Mouse (Mus musculus) MEL (cell line): ENCODE data around the gene Vwa3b. TPM values are rescaled to one million over a fixed set of nuclear protein-coding genes. Genes with fewer than 3 reads are reported as not detected.

ENCODE experiments used
- DNase-seq: peaks from one replicate; pipeline ENCODE4 v3.0.0; 2011; ENCODE audit warnings: low read depth, low spot score
- H3K27ac ChIP-seq: 2 replicates; pipeline ENCODE4 v1.5.1; 2012; ENCODE audit warnings: low read depth, mild to moderate bottlenecking, control low read depth, low read length, moderate library complexity; ENCODE audit not compliant: control insufficient read depth
- H3K27me3 ChIP-seq, 2 experiments: fragments of 150-350 bp in 1 of 2; sonication (generic) in 1 of 2; 2 replicates each; pipeline ENCODE4 v1.6.1; 2012; ENCODE audit warnings: low read length in 2 of 2, mild to moderate bottlenecking in 2 of 2, improper control_type of control experiment in 1 of 2, moderate library complexity in 1 of 2; ENCODE audit not compliant: insufficient read depth in 2 of 2, control insufficient read depth in 1 of 2
- H3K36me3 ChIP-seq, 2 experiments: 2 replicates each; pipeline ENCODE4 v1.6.1; 2012 to 2014; ENCODE audit warnings: low read length in 2 of 2, improper control_type of control experiment in 1 of 2, inconsistent platforms in 1 of 2, mild to moderate bottlenecking in 1 of 2; ENCODE audit not compliant: insufficient read depth in 2 of 2, control insufficient read depth in 1 of 2
- H3K4me1 ChIP-seq, 2 experiments: fragments of 150-350 bp in 1 of 2; sonication (generic) in 1 of 2; 2 replicates each; pipeline ENCODE4 v1.6.1; 2012; ENCODE audit warnings: low read length in 2 of 2, improper control_type of control experiment in 1 of 2, mild to moderate bottlenecking in 1 of 2; ENCODE audit not compliant: insufficient read depth in 2 of 2, control insufficient read depth in 1 of 2
- H3K4me3 ChIP-seq, 2 experiments: fragments of 150-350 bp in 1 of 2; sonication (generic) in 1 of 2; 2 replicates each; pipeline ENCODE4 v1.5.1; 2012; ENCODE audit warnings: low read depth in 2 of 2, low read length in 2 of 2, mild to moderate bottlenecking in 2 of 2, moderate library complexity in 2 of 2, control low read depth in 1 of 2, improper control_type of control experiment in 1 of 2; ENCODE audit not compliant: control insufficient read depth in 1 of 2, insufficient read depth in 1 of 2
- H3K79me2 ChIP-seq: 2 replicates; pipeline ENCODE4 v1.6.1; 2012; ENCODE audit warnings: mild to moderate bottlenecking, low read length, moderate library complexity; ENCODE audit not compliant: control insufficient read depth, poor library complexity, insufficient read depth
- H3K9ac ChIP-seq: 2 replicates; pipeline ENCODE4 v1.6.1; 2012; ENCODE audit warnings: low read depth, mild to moderate bottlenecking, control low read depth, low read length, moderate library complexity; ENCODE audit not compliant: control insufficient read depth, poor library complexity, severe bottlenecking
- H3K9me3 ChIP-seq: fragments of 150-350 bp; sonication (generic); replicated peaks from 2 replicates; pipeline ENCODE4 v1.6.1; 2012; ENCODE audit warnings: mild to moderate bottlenecking, low read length, improper control_type of control experiment, moderate library complexity; ENCODE audit not compliant: insufficient read depth
- BHLHE40 ChIP-seq: IDR thresholded peaks from 2 replicates; pipeline ENCODE4 v1.6.1; 2012; ENCODE audit warnings: low read depth, mild to moderate bottlenecking, inconsistent platforms, low read length, improper control_type of control experiment, borderline replicate concordance
- CHD1 ChIP-seq: IDR thresholded peaks from 2 replicates; pipeline ENCODE4 v1.6.1; 2012; ENCODE audit warnings: low read depth, mild to moderate bottlenecking, inconsistent platforms, low read length, improper control_type of control experiment
- CTCF ChIP-seq, 3 experiments: IDR thresholded peaks in 2 of 3; conservative IDR thresholded peaks in 1 of 3; 2 replicates each; pipeline ENCODE4 v1.5.1; 2011 to 2012; ENCODE audit warnings: low read length in 3 of 3, low read depth in 2 of 3, mild to moderate bottlenecking in 2 of 3, improper control_type of control experiment in 1 of 3, inconsistent platforms in 1 of 3, mixed read lengths in 1 of 3, moderate library complexity in 1 of 3; ENCODE audit not compliant: control insufficient read depth in 1 of 3, insufficient read depth in 1 of 3, poor library complexity in 1 of 3, severe bottlenecking in 1 of 3
- ETS1 ChIP-seq: IDR thresholded peaks from 2 replicates; pipeline ENCODE4 v1.6.1; 2012; ENCODE audit warnings: low read depth, mild to moderate bottlenecking, inconsistent platforms, low read length, improper control_type of control experiment, moderate library complexity
- GABPA ChIP-seq: IDR thresholded peaks from 2 replicates; pipeline ENCODE4 v1.6.1; 2012; ENCODE audit warnings: low read depth, mild to moderate bottlenecking, inconsistent platforms, low read length, improper control_type of control experiment, moderate library complexity
- HCFC1 ChIP-seq: IDR thresholded peaks from 2 replicates; pipeline ENCODE4 v1.6.1; 2012; ENCODE audit warnings: low read depth, mild to moderate bottlenecking, inconsistent platforms, low read length, improper control_type of control experiment, moderate library complexity
- JUND ChIP-seq: IDR thresholded peaks from 2 replicates; pipeline ENCODE4 v1.6.1; 2011; ENCODE audit warnings: low read depth, mild to moderate bottlenecking, improper control_type of control experiment, low read length
- KAT2A ChIP-seq: conservative IDR thresholded peaks from 2 replicates; pipeline ENCODE4 v1.6.1; 2012; ENCODE audit warnings: low read depth, low read length, improper control_type of control experiment, inconsistent platforms
- MAX ChIP-seq: IDR thresholded peaks from 2 replicates; pipeline ENCODE4 v1.6.1; 2011; ENCODE audit warnings: low read length, improper control_type of control experiment
- MEF2A ChIP-seq: IDR thresholded peaks from 2 replicates; pipeline ENCODE4 v1.6.1; 2014; ENCODE audit warnings: low read depth, mild to moderate bottlenecking, inconsistent platforms, low read length, improper control_type of control experiment; ENCODE audit not compliant: poor library complexity, insufficient replicate concordance, severe bottlenecking; ENCODE audit errors: extremely low read depth
- MYB ChIP-seq: IDR thresholded peaks from 2 replicates; pipeline ENCODE4 v1.6.1; 2011; ENCODE audit warnings: mild to moderate bottlenecking, low read depth, low read length, improper control_type of control experiment
- POLR2A ChIP-seq, 2 experiments: IDR thresholded peaks; 2 replicates each; pipeline ENCODE4 v1.6.1; 2011 to 2012; ENCODE audit warnings: low read length in 2 of 2, mild to moderate bottlenecking in 2 of 2, control low read depth in 1 of 2, improper control_type of control experiment in 1 of 2, low read depth in 1 of 2, moderate library complexity in 1 of 2; ENCODE audit not compliant: control insufficient read depth in 1 of 2, insufficient read depth in 1 of 2, poor library complexity in 1 of 2
- RAD21 ChIP-seq: IDR thresholded peaks from 2 replicates; pipeline ENCODE4 v1.6.1; 2011; ENCODE audit warnings: mild to moderate bottlenecking, low read depth, low read length, improper control_type of control experiment
- RCOR1 ChIP-seq: IDR thresholded peaks from 2 replicates; pipeline ENCODE4 v1.6.1; 2012; ENCODE audit warnings: low read depth, mild to moderate bottlenecking, inconsistent platforms, low read length, improper control_type of control experiment
- TAL1 ChIP-seq: IDR thresholded peaks from 2 replicates; pipeline ENCODE4 v1.6.1; 2012; ENCODE audit warnings: mild to moderate bottlenecking, inconsistent platforms, low read length, moderate library complexity, mixed read lengths
- TBP ChIP-seq: IDR thresholded peaks from 2 replicates; pipeline ENCODE4 v1.8.0; 2011; ENCODE audit warnings: low read depth, low read length, improper control_type of control experiment
- UBTF ChIP-seq: IDR thresholded peaks from 2 replicates; pipeline ENCODE4 v1.6.1; 2012; ENCODE audit warnings: low read depth, mild to moderate bottlenecking, inconsistent platforms, low read length, improper control_type of control experiment, moderate library complexity, borderline replicate concordance; ENCODE audit not compliant: insufficient read depth
- USF1 ChIP-seq: IDR thresholded peaks from 2 replicates; pipeline ENCODE4 v1.6.1; 2014; ENCODE audit warnings: low read depth, mild to moderate bottlenecking, inconsistent platforms, low read length, improper control_type of control experiment, moderate library complexity
- USF2 ChIP-seq, 2 experiments: IDR thresholded peaks; 2 replicates each; pipeline ENCODE4 v1.6.1; 2011 to 2012; ENCODE audit warnings: improper control_type of control experiment in 2 of 2, low read length in 2 of 2, borderline replicate concordance in 1 of 2, inconsistent platforms in 1 of 2, low read depth in 1 of 2, mild to moderate bottlenecking in 1 of 2; ENCODE audit not compliant: insufficient read depth in 1 of 2
- ZC3H11A ChIP-seq: IDR thresholded peaks from 2 replicates; pipeline ENCODE4 v1.6.1; 2012; ENCODE audit warnings: low read depth, mild to moderate bottlenecking, inconsistent platforms, low read length, improper control_type of control experiment
- ZKSCAN1 ChIP-seq: IDR thresholded peaks from 2 replicates; pipeline ENCODE4 v1.6.1; 2012; ENCODE audit warnings: low read depth, mild to moderate bottlenecking, inconsistent platforms, low read length, improper control_type of control experiment, moderate library complexity
- ZNF384 ChIP-seq: IDR thresholded peaks from 2 replicates; pipeline ENCODE4 v1.6.1; 2012; ENCODE audit warnings: low read depth, mild to moderate bottlenecking, inconsistent platforms, low read length, improper control_type of control experiment
- polyA plus RNA-seq, 2 experiments: library from polyadenylated mRNA; stranded (reverse) in 1 of 2; unstranded in 1 of 2; fragments of >175 nt in 1 of 2; fragments of >200 nt in 1 of 2; gene quantifications; 2 replicates each; pipeline versions ENCODE4 v1.2.1 to v1.2.4; 2012; ENCODE audit warnings: low replicate concordance in 2 of 2, low read depth in 1 of 2; ENCODE audit not compliant: insufficient read length in 2 of 2, insufficient read depth in 1 of 2, missing spikeins in 1 of 2
- total RNA-seq: library from RNA; depleted of rRNA; stranded (reverse); fragments of 300-350 nt; gene quantifications from 2 replicates; pipeline ENCODE4 v1.2.3, GENCODE M21; 2012

Vwa3b gene
- total and polyA plus RNA-seq, 3 experiments: not detected

GRCm38 (mm10) chr1:37101717-37102116 is 75.3 kb downstream of the Vwa3b start:
- no peak overlapping the region for H3K9ac ChIP-seq
- no peaks in the 10 kb centered on the region for H3K4me1 ChIP-seq
- no peaks in the 10 kb centered on the region for H3K27me3 ChIP-seq
- no peaks in the 10 kb centered on the region for H3K9me3 ChIP-seq
- H3K79me2 ChIP-seq: no peaks in the 10 kb centered on the region
- no peak overlapping the region for H3K27ac ChIP-seq
- H3K36me3 ChIP-seq: no peaks in the 10 kb centered on the region
- TF ChIP-seq ZNF384: no peak
- TF ChIP-seq USF2 (IDR thresholded peaks at IDR 0.05; ENCODE audit: borderline replicate concordance in 1 of 2, insufficient read depth in 1 of 2, low read depth in 1 of 2, low read length in 2 of 2): no peak
- no peak for TF ChIP-seq POLR2A (IDR thresholded peaks at IDR 0.05; ENCODE audit: control insufficient read depth in 1 of 2, insufficient read depth in 1 of 2, low read depth in 1 of 2, low read length in 2 of 2, poor library complexity in 1 of 2)
- no peak for TF ChIP-seq CHD1
- no peak for TF ChIP-seq CTCF (IDR thresholded peaks at IDR 0.05 in 2 of 3, conservative IDR thresholded peaks at IDR 0.05 in 1 of 3; ENCODE audit: control insufficient read depth in 1 of 3, insufficient read depth in 1 of 3, low read depth in 2 of 3, low read length in 3 of 3, poor library complexity in 1 of 3, severe bottlenecking in 1 of 3)
- no peak for TF ChIP-seq TAL1
- TF ChIP-seq HCFC1: no peak
- TF ChIP-seq TBP: no peak
- TF ChIP-seq USF1: no peak
- TF ChIP-seq GABPA: no peak
- no peak for TF ChIP-seq MAX
- no peak for TF ChIP-seq KAT2A
- no peak for TF ChIP-seq RAD21
- no peak for TF ChIP-seq MEF2A
- TF ChIP-seq RCOR1: no peak
- TF ChIP-seq UBTF: no peak
- no peak for TF ChIP-seq JUND
- no peak for DNase-seq
- H3K4me3 ChIP-seq: no peak overlapping the region

- no peak overlapping the region for H3K4me3 ChIP-seq
- H3K27me3 ChIP-seq: no peaks in the 10 kb centered on the region
- H3K27ac ChIP-seq: no peak overlapping the region
- no peaks in the 10 kb centered on the region for H3K9me3 ChIP-seq
- no peak for DNase-seq
- no peaks in the 10 kb centered on the region for H3K4me1 ChIP-seq
- H3K9ac ChIP-seq: no peak overlapping the region
- TF ChIP-seq BHLHE40 (no peak), KAT2A (no peak), TBP (no peak), ZC3H11A (no peak), POLR2A (IDR thresholded peaks at IDR 0.05; ENCODE audit: control insufficient read depth in 1 of 2, insufficient read depth in 1 of 2, low read depth in 1 of 2, low read length in 2 of 2, poor library complexity in 1 of 2) (no peak), HCFC1 (no peak), ZNF384 (no peak), ETS1 (no peak), ZKSCAN1 (no peak), CTCF (IDR thresholded peaks at IDR 0.05 in 2 of 3, conservative IDR thresholded peaks at IDR 0.05 in 1 of 3; ENCODE audit: control insufficient read depth in 1 of 3, insufficient read depth in 1 of 3, low read depth in 2 of 3, low read length in 3 of 3, poor library complexity in 1 of 3, severe bottlenecking in 1 of 3) (no peak), MYB (no peak), JUND (no peak)
- H3K36me3 ChIP-seq: no peaks in the 10 kb centered on the region
- H3K79me2 ChIP-seq: no peaks in the 10 kb centered on the region
Measured at GRCm38 (mm10) chr1:37105194-37105593, 78.8 kb downstream of the Vwa3b start.
